Mouse (Mus musculus) right cerebral cortex, adult 2 months (tissue): ENCODE data around the gene March1.

Experiments
- DNase-seq, 2 experiments: peaks; one replicate each; pipeline ENCODE4 v3.0.0; 2021 to 2022; ENCODE audit warnings: low spot score in 2 of 2

Gene March1

DNA sequence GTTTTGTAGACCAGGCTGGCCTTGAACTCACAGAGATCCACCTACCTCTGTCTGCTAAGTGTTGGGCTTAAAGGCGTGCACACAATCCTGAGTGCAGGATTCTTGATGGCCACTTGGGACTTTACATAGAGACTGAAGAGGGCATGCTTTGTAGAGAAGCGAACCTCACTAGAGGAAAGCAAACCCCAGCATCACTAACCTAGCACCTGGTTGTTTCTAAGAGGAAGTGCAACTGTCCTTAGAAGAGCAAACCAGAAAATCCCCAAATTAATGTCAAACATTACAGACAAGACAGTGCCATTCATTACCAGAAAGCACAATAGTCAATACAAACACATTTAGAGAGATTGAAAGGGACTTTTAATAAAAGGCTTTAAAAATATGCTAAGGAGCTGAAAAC is 885.7 kb downstream of the March1 start:
- no peak for DNase-seq

DNA sequence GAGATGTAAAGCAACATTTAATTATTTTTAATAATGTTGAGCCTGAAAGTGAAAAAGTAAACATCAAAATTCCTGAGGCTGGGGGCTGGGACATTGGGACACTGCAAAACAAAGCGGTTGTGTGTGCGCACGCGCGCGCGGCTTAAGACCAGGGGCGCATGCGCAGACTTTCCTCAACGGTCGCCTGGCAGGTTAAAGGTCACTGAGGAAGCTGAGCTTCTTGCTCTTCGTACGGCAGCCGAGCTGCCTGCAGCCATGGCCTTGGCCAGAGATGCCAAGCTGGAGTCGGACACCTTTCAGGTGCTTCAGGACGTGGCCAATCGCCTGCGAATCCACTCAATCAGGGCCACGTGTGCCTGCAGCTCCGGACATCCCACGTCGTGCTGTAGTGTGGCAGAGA is 893.8 kb downstream of the March1 start, which contains the start of gene Tktl2:
Tktl2 (plus strand) TSS at position 220 of the 400 bp plus-strand sequence.
- DNase-seq: no peak

DNA sequence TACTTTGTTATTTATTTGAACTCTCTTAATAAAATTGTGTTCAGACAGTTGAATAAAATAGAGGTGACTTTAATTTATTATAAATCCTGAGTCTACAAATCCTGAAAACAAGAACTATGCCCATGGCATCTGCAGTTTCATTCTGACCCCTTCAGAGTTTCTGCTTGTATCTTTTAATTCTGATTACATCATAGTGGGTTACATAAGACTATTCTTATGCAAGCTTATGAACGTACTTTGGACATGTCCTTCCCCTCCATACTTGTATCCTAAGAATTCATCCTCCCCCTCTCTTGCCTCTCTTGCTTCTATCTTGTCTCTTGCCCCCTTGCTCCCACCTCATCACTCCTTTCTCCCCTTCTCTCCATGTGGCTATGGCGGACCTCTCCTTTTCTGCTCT is 901.4 kb downstream of the March1 start:
- no peak for DNase-seq

- DNase-seq: no peak
Measured at GRCm38 (mm10) chr8:66520576-66520975, 902.9 kb downstream of the March1 start.
